Mouse (Mus musculus): ENCODE measurements around the gene Lyrm2.

DNA sequence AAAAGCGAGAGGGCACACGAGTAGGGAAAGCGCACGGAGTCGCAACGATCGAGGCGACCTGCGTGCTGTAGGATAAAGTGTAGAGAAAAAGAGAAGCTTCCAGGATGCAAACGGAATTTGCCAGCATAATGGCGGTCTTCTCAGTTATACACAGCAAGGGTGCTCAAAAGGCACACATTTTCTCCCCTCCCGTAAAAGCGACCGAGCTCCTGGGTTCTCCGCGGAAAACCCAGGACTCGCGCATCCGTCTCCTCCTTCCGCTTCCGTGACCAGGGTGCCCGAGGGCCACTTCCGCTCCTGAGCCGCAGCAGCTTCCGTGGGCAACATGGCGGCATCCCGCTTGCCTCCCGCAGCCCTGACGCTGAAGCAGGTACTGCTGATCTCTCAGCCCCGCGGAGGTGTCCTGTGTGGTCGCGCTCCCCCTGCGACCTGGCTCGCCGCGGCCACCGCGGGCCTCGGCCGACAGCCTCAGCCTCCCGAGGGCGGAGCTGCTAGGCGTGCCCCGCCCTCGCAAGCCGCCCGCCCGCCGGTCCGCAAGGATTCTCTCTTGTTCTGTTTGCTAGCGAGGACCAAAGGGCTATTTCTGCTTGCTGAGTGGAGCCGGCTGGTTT, at the start of gene Lyrm2:
- TF ChIP-seq POLR2A (IDR thresholded peaks at IDR 0.05; ENCODE audit: extremely low read depth, insufficient read depth, low read length), result peak; percentile 56; the same call in 1 of the 2 replicates
- no peak for TF ChIP-seq CTCF (IDR thresholded peaks at IDR 0.05; ENCODE audit: low read depth, low read length)
